Mouse (Mus musculus) limb, embryonic 15.5 days (tissue): ENCODE data around the gene Sfxn5. TPM values are rescaled to one million over a fixed set of nuclear protein-coding genes. Genes with fewer than 3 reads are reported as not detected.

Source experiments
- ATAC-seq: fragments of 200-750 bp; cut with Nextera tagmentation; 2 replicates; pipeline ENCODE4 v1.8.0; 2017; ENCODE audit warnings: low read depth, moderate TSS enrichment; ENCODE audit not compliant: insufficient number of reproducible peaks, low FRiP score, low TSS enrichment
- H3K27ac ChIP-seq: fragments of 300-500 bp; sonication (generic); 2 replicates; pipeline ENCODE4 v1.5.1; 2015; ENCODE audit warnings: moderate library complexity, mild to moderate bottlenecking, inconsistent platforms
- H3K27me3 ChIP-seq: fragments of 300-500 bp; sonication (generic); 2 replicates; pipeline ENCODE4 v1.6.1; 2015; ENCODE audit warnings: inconsistent platforms
- H3K36me3 ChIP-seq: fragments of 300-500 bp; sonication (generic); 2 replicates; pipeline ENCODE4 v1.6.1; 2015; ENCODE audit warnings: inconsistent platforms
- H3K4me1 ChIP-seq: fragments of 300-500 bp; sonication (generic); 2 replicates; pipeline ENCODE4 v1.6.1; 2015; ENCODE audit warnings: inconsistent platforms
- H3K4me2 ChIP-seq: fragments of 300-500 bp; sonication (generic); 2 replicates; pipeline ENCODE4 v1.6.1; 2015; ENCODE audit warnings: mild to moderate bottlenecking, inconsistent platforms
- H3K4me3 ChIP-seq: fragments of 300-500 bp; sonication (generic); 2 replicates; pipeline ENCODE4 v1.5.1; 2015; ENCODE audit warnings: mild to moderate bottlenecking, inconsistent platforms
- H3K9ac ChIP-seq: fragments of 300-500 bp; sonication (generic); 2 replicates; pipeline ENCODE4 v1.6.1; 2015; ENCODE audit warnings: inconsistent platforms
- H3K9me3 ChIP-seq: fragments of 300-500 bp; sonication (generic); 2 replicates; pipeline ENCODE4 v1.6.1; 2016; ENCODE audit warnings: inconsistent platforms
- WGBS: fragments of 180-500 bp; shearing (Covaris S2); methylation state at CpG from one replicate; pipeline ENCODE4 v1.1.7; 2015; 5-methylcytosine and 5-hydroxymethylcytosine counted together
- polyA plus RNA-seq: library from polyadenylated mRNA; unstranded; fragments of >200 nt; fragmentation: Nextera tagmentation; extraction: Ambion mirVana; gene quantifications from 2 replicates; pipeline ENCODE4 v1.2.1, GENCODE M21; 2015

The Sfxn5 gene
- polyA plus RNA-seq, 1 experiment from 2014 or later = 7.1 TPM

- H3K27me3 ChIP-seq = no peaks in the 10 kb centered on the region
- H3K4me3 ChIP-seq = no peak overlapping the region
- no peak overlapping the region for H3K4me2 ChIP-seq
- no peak overlapping the region; the same call in 1 of the 2 replicates for H3K27ac ChIP-seq
- 60% methylated on average over 7 of the region's 7 CpGs for WGBS
- no peak for ATAC-seq
- no peaks in the 10 kb centered on the region for H3K9me3 ChIP-seq
- H3K36me3 ChIP-seq = no peaks in the 10 kb centered on the region
- H3K9ac ChIP-seq = no peak overlapping the region
- peaks cover 13% of the 10 kb centered on the region for H3K4me1 ChIP-seq
Observed at GRCm38 (mm10) chr6:85295384-85296167, 37.6 kb downstream of the Sfxn5 start.

GRCm38 (mm10) chr6:85294004-85294379 is 39.2 kb downstream of the Sfxn5 start:
- Histone ChIP-seq H3K9me3 (no peaks in the 10 kb centered on the region), H3K27me3 (no peaks in the 10 kb centered on the region), H3K4me3 (no peak overlapping the region), H3K36me3 (no peaks in the 10 kb centered on the region), H3K27ac (no peak overlapping the region), H3K9ac (no peak overlapping the region), H3K4me1 (peaks cover 13% of the 10 kb centered on the region), H3K4me2 (no peak overlapping the region)
- ATAC-seq = no peak
- WGBS = 51% methylated on average over 5 of the region's 5 CpGs

- Histone ChIP-seq H3K9me3 (no peaks in the 10 kb centered on the region), H3K36me3 (no peaks in the 10 kb centered on the region), H3K4me3 (no peak overlapping the region), H3K9ac (no peak overlapping the region), H3K27ac (no peak overlapping the region), H3K4me1 (peaks cover 13% of the 10 kb centered on the region), H3K4me2 (no peak overlapping the region), H3K27me3 (no peaks in the 10 kb centered on the region)
- ATAC-seq = no peak
- WGBS = 52% methylated on average over 10 of the region's 10 CpGs
Observed at GRCm38 (mm10) chr6:85293255-85294003, 39.8 kb downstream of the Sfxn5 start.

- ATAC-seq = no peak
- H3K27ac ChIP-seq = no peak overlapping the region
- peaks cover 14% of the 10 kb centered on the region for H3K4me1 ChIP-seq
- 89% methylated on average over 16 of the region's 16 CpGs for WGBS
- H3K9me3 ChIP-seq = no peaks in the 10 kb centered on the region
- H3K4me2 ChIP-seq = no peak overlapping the region
- H3K4me3 ChIP-seq = no peak overlapping the region
- H3K9ac ChIP-seq = no peak overlapping the region
- H3K27me3 ChIP-seq = no peaks in the 10 kb centered on the region
- no peaks in the 10 kb centered on the region for H3K36me3 ChIP-seq
Observed at GRCm38 (mm10) chr6:85290869-85291824, 42.1 kb downstream of the Sfxn5 start.

- H3K9ac ChIP-seq = no peak overlapping the region
- no peak overlapping the region for H3K27ac ChIP-seq
- no peak for ATAC-seq
- H3K9me3 ChIP-seq = no peaks in the 10 kb centered on the region
- no peak overlapping the region for H3K4me2 ChIP-seq
- 77% methylated on average over 4 of the region's 4 CpGs for WGBS
- H3K36me3 ChIP-seq = no peaks in the 10 kb centered on the region
- 0 out of 2 replicates have a peak, but pooled peaks cover 2% of the 10 kb centered on the region for H3K4me1 ChIP-seq
- no peak overlapping the region for H3K4me3 ChIP-seq
- no peaks in the 10 kb centered on the region for H3K27me3 ChIP-seq
Observed at GRCm38 (mm10) chr6:85288193-85288857, 44.9 kb downstream of the Sfxn5 start.

- WGBS = 76% methylated on average over 13 of the region's 13 CpGs
- ATAC-seq = no peak
Observed at GRCm38 (mm10) chr6:85286283-85287047, 46.8 kb downstream of the Sfxn5 start.

GRCm38 (mm10) chr6:85280871-85281270 is 52.4 kb downstream of the Sfxn5 start:
- no peaks in the 10 kb centered on the region for H3K9me3 ChIP-seq
- 0 out of 2 replicates have a peak, but pooled peaks cover 3% of the 10 kb centered on the region for H3K27me3 ChIP-seq
- H3K4me3 ChIP-seq = no peak overlapping the region
- peaks cover 5% of the 10 kb centered on the region; the same call in 1 of the 2 replicates for H3K4me1 ChIP-seq
- H3K36me3 ChIP-seq = no peaks in the 10 kb centered on the region
- 83% methylated on average over 14 of the region's 14 CpGs for WGBS
- ATAC-seq = no peak
- no peak overlapping the region for H3K27ac ChIP-seq
- no peak overlapping the region for H3K4me2 ChIP-seq
- H3K9ac ChIP-seq = no peak overlapping the region

More at GRCm38 (mm10) chr6:85286283-85287047, 46.8 kb downstream of the Sfxn5 start:
- Histone ChIP-seq H3K4me3 (no peak overlapping the region), H3K4me2 (no peak overlapping the region), H3K9ac (no peak overlapping the region), H3K4me1 (0 out of 2 replicates have a peak, but pooled peaks cover 2% of the 10 kb centered on the region), H3K36me3 (no peaks in the 10 kb centered on the region), H3K9me3 (no peaks in the 10 kb centered on the region), H3K27ac (no peak overlapping the region), H3K27me3 (no peaks in the 10 kb centered on the region)

GRCm38 (mm10) chr6:85276571-85276970 is 56.7 kb downstream of the Sfxn5 start:
- no peak overlapping the region for H3K4me2 ChIP-seq
- no peak for ATAC-seq
- H3K4me1 ChIP-seq = peaks cover 5% of the 10 kb centered on the region; the same call in 1 of the 2 replicates
- H3K9ac ChIP-seq = no peak overlapping the region
- H3K27ac ChIP-seq = no peak overlapping the region
- H3K9me3 ChIP-seq = no peaks in the 10 kb centered on the region
- WGBS = 55% methylated on average over 8 of the region's 8 CpGs
- H3K4me3 ChIP-seq = no peak overlapping the region
- no peaks in the 10 kb centered on the region for H3K36me3 ChIP-seq
- H3K27me3 ChIP-seq = 0 out of 2 replicates have a peak, but pooled peaks cover 3% of the 10 kb centered on the region

GRCm38 (mm10) chr6:85272436-85272835 is 60.8 kb downstream of the Sfxn5 start:
- WGBS = 71% methylated on average over 9 of the region's 9 CpGs

GRCm38 (mm10) chr6:85266060-85266459 is 67.2 kb downstream of the Sfxn5 start:
- Histone ChIP-seq H3K9ac (no peak overlapping the region), H3K4me3 (no peak overlapping the region), H3K4me2 (no peak overlapping the region), H3K36me3 (no peaks in the 10 kb centered on the region), H3K9me3 (no peaks in the 10 kb centered on the region), H3K27ac (no peak overlapping the region), H3K4me1 (peaks cover 17% of the 10 kb centered on the region), H3K27me3 (0 out of 2 replicates have a peak, but pooled peaks cover 7% of the 10 kb centered on the region)
- 53% methylated on average over 6 of the region's 6 CpGs for WGBS
- no peak for ATAC-seq

More at GRCm38 (mm10) chr6:85272436-85272835, 60.8 kb downstream of the Sfxn5 start:
- Histone ChIP-seq H3K27me3 (0 out of 2 replicates have a peak, but pooled peaks cover under 1% of the 10 kb centered on the region), H3K4me2 (no peak overlapping the region), H3K4me3 (no peak overlapping the region), H3K4me1 (peaks cover 5% of the 10 kb centered on the region; the same call in 1 of the 2 replicates), H3K36me3 (no peaks in the 10 kb centered on the region), H3K9ac (no peak overlapping the region), H3K27ac (no peak overlapping the region), H3K9me3 (no peaks in the 10 kb centered on the region)
- no peak for ATAC-seq
